Mouse (Mus musculus) lung, adult 2 months (tissue): ENCODE measurements around the gene Chd1l.

Source experiments
- CTCF ChIP-seq: fragments of 200-500 bp; IDR thresholded peaks from 2 replicates; pipeline ENCODE4 v1.5.1; 2011; ENCODE audit warnings: mild to moderate bottlenecking, low read length, control low read depth; ENCODE audit not compliant: insufficient read depth
- POLR2A ChIP-seq: fragments of 200-500 bp; IDR thresholded peaks from 2 replicates; pipeline ENCODE4 v1.6.1; 2011; ENCODE audit warnings: low read depth, mild to moderate bottlenecking, control low read depth, low read length, borderline replicate concordance; ENCODE audit errors: extremely low read depth

DNA sequence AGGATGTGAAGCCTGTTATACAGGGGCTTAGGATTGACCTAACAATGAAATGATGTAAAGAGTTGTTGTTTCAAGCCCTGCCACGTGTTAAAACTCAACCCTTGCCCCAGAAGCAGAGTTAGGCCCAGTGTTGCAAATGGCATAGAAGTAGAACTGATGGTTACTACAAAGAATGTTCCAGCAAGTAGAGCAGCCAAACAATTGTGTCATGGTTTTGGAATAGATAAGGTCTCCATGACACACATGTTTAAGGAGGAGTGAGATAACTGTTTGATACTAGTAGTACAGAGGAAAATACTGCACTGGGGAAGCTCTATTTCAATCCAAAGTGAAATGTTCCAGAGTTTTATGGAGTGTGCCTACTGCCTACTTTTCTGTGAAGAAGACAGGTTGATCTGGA lies 38.5 kb upstream of the Chd1l start:
- TF ChIP-seq POLR2A (no peak), CTCF (no peak)
